Mouse (Mus musculus): Measurements from ENCODE around the gene Prr13. TPM values are rescaled to one million over a fixed set of nuclear protein-coding genes. Genes with fewer than 3 reads are reported as not detected.
A peak's percentile ranks its signal among the peaks of the same experiment; 100 is the strongest.

Gene Prr13
- polyA plus RNA-seq, 1 experiment from 2014 or later = 95.9 TPM

GRCm38 (mm10) chr15:102487664-102488063 lies 28.8 kb downstream of the Prr13 start:
- Histone ChIP-seq H3K9ac (ENCODE audit: low read depth, low read length) (no peak overlapping the region), H3K36me3 (ENCODE audit: control insufficient read depth, insufficient read depth, low read length) (peaks cover 92% of the 10 kb centered on the region), H3K9me3 (ENCODE audit: control insufficient read depth, low read length) (no peaks in the 10 kb centered on the region), H3K4me2 (ENCODE audit: low read depth, low read length) (no peak overlapping the region), H3K4me3 (ENCODE audit: low read depth, low read length) (no peak overlapping the region), H3K4me1 (ENCODE audit: control insufficient read depth, insufficient read depth, low read length) (no peaks in the 10 kb centered on the region), H3K27ac (replicated peaks; ENCODE audit: low read depth, low read length) (no peak overlapping the region), H3K27me3 (replicated peaks; ENCODE audit: control insufficient read depth, insufficient read depth, low read length) (no peaks in the 10 kb centered on the region)
- DNase-seq (ENCODE audit: low spot score) (peak; percentile 30), ATAC-seq (ENCODE audit: low read depth) (0 out of 2 replicates have a peak, but pooled peaks have one; percentile 70)
- WGBS = 61% methylated on average over 1 of the region's 1 CpGs

GRCm38 (mm10) chr15:102498322-102498721 lies 39.5 kb downstream of the Prr13 start:
- Histone ChIP-seq H3K4me3 (ENCODE audit: low read depth, low read length) (no peak overlapping the region), H3K9me3 (ENCODE audit: control insufficient read depth, low read length) (no peaks in the 10 kb centered on the region), H3K27me3 (replicated peaks; ENCODE audit: control insufficient read depth, insufficient read depth, low read length) (no peaks in the 10 kb centered on the region), H3K9ac (ENCODE audit: low read depth, low read length) (no peak overlapping the region), H3K4me1 (ENCODE audit: control insufficient read depth, insufficient read depth, low read length) (no peaks in the 10 kb centered on the region), H3K4me2 (ENCODE audit: low read depth, low read length) (no peak overlapping the region), H3K27ac (replicated peaks; ENCODE audit: low read depth, low read length) (no peak overlapping the region), H3K36me3 (ENCODE audit: control insufficient read depth, insufficient read depth, low read length) (peaks cover 98% of the 10 kb centered on the region)
- WGBS = 91% methylated on average over 3 of the region's 3 CpGs
- ATAC-seq (ENCODE audit: low read depth) = no peak
- no peak for DNase-seq (ENCODE audit: low spot score)

GRCm38 (mm10) chr15:102499370-102499769 lies 40.5 kb downstream of the Prr13 start:
- no peaks in the 10 kb centered on the region for H3K9me3 ChIP-seq (ENCODE audit: control insufficient read depth, low read length)
- no peak overlapping the region for H3K27ac ChIP-seq (replicated peaks; ENCODE audit: low read depth, low read length)
- H3K36me3 ChIP-seq (ENCODE audit: control insufficient read depth, insufficient read depth, low read length) = peaks cover 98% of the 10 kb centered on the region
- no peak overlapping the region for H3K4me2 ChIP-seq (ENCODE audit: low read depth, low read length)
- H3K27me3 ChIP-seq (replicated peaks; ENCODE audit: control insufficient read depth, insufficient read depth, low read length) = no peaks in the 10 kb centered on the region
- ATAC-seq (ENCODE audit: low read depth) = no peak
- DNase-seq (ENCODE audit: low spot score) = no peak
- WGBS = 74% methylated on average over 3 of the region's 3 CpGs
- H3K4me3 ChIP-seq (ENCODE audit: low read depth, low read length) = no peak overlapping the region
- H3K4me1 ChIP-seq (ENCODE audit: control insufficient read depth, insufficient read depth, low read length) = no peaks in the 10 kb centered on the region
- H3K9ac ChIP-seq (ENCODE audit: low read depth, low read length) = no peak overlapping the region

- Histone ChIP-seq H3K36me3 (ENCODE audit: control insufficient read depth, insufficient read depth, low read length) (peaks cover 98% of the 10 kb centered on the region), H3K9me3 (ENCODE audit: control insufficient read depth, low read length) (no peaks in the 10 kb centered on the region), H3K4me1 (ENCODE audit: control insufficient read depth, insufficient read depth, low read length) (no peaks in the 10 kb centered on the region), H3K27ac (replicated peaks; ENCODE audit: low read depth, low read length) (no peak overlapping the region), H3K4me2 (ENCODE audit: low read depth, low read length) (no peak overlapping the region), H3K4me3 (ENCODE audit: low read depth, low read length) (no peak overlapping the region), H3K9ac (ENCODE audit: low read depth, low read length) (no peak overlapping the region), H3K27me3 (replicated peaks; ENCODE audit: control insufficient read depth, insufficient read depth, low read length) (no peaks in the 10 kb centered on the region)
- ATAC-seq (ENCODE audit: low read depth) (no peak), DNase-seq (ENCODE audit: low spot score) (no peak)
- WGBS = 84% methylated on average over 6 of the region's 6 CpGs
Measured at GRCm38 (mm10) chr15:102499851-102500250, 41.0 kb downstream of the Prr13 start.

- H3K4me2 ChIP-seq (ENCODE audit: low read depth, low read length) = no peak overlapping the region
- no peak overlapping the region for H3K4me3 ChIP-seq (ENCODE audit: low read depth, low read length)
- no peaks in the 10 kb centered on the region for H3K9me3 ChIP-seq (ENCODE audit: control insufficient read depth, low read length)
- H3K4me1 ChIP-seq (ENCODE audit: control insufficient read depth, insufficient read depth, low read length) = no peaks in the 10 kb centered on the region
- H3K27me3 ChIP-seq (replicated peaks; ENCODE audit: control insufficient read depth, insufficient read depth, low read length) = no peaks in the 10 kb centered on the region
- 91% methylated on average over 5 of the region's 5 CpGs for WGBS
- H3K9ac ChIP-seq (ENCODE audit: low read depth, low read length) = no peak overlapping the region
- ATAC-seq (ENCODE audit: low read depth) (no peak), DNase-seq (ENCODE audit: low spot score) (no peak)
- H3K36me3 ChIP-seq (ENCODE audit: control insufficient read depth, insufficient read depth, low read length) = peaks cover 96% of the 10 kb centered on the region
- H3K27ac ChIP-seq (replicated peaks; ENCODE audit: low read depth, low read length) = no peak overlapping the region
Measured at GRCm38 (mm10) chr15:102500479-102500878, 41.7 kb downstream of the Prr13 start.

- Histone ChIP-seq H3K27ac (replicated peaks; ENCODE audit: low read depth, low read length) (no peak overlapping the region), H3K9me3 (ENCODE audit: control insufficient read depth, low read length) (no peaks in the 10 kb centered on the region), H3K36me3 (ENCODE audit: control insufficient read depth, insufficient read depth, low read length) (peaks cover 91% of the 10 kb centered on the region), H3K4me1 (ENCODE audit: control insufficient read depth, insufficient read depth, low read length) (no peaks in the 10 kb centered on the region), H3K9ac (ENCODE audit: low read depth, low read length) (no peak overlapping the region), H3K4me2 (ENCODE audit: low read depth, low read length) (no peak overlapping the region), H3K4me3 (ENCODE audit: low read depth, low read length) (no peak overlapping the region), H3K27me3 (replicated peaks; ENCODE audit: control insufficient read depth, insufficient read depth, low read length) (no peaks in the 10 kb centered on the region)
- DNase-seq (ENCODE audit: low spot score) (no peak), ATAC-seq (ENCODE audit: low read depth) (no peak)
- 83% methylated on average over 19 of the region's 19 CpGs for WGBS
Measured at GRCm38 (mm10) chr15:102501084-102501814, 42.4 kb downstream of the Prr13 start.

GRCm38 (mm10) chr15:102502254-102502840 lies 43.5 kb downstream of the Prr13 start:
- Histone ChIP-seq H3K9me3 (ENCODE audit: control insufficient read depth, low read length) (no peaks in the 10 kb centered on the region), H3K27ac (replicated peaks; ENCODE audit: low read depth, low read length) (no peak overlapping the region), H3K4me3 (ENCODE audit: low read depth, low read length) (no peak overlapping the region), H3K36me3 (ENCODE audit: control insufficient read depth, insufficient read depth, low read length) (peaks cover 88% of the 10 kb centered on the region), H3K9ac (ENCODE audit: low read depth, low read length) (no peak overlapping the region), H3K4me2 (ENCODE audit: low read depth, low read length) (no peak overlapping the region), H3K4me1 (ENCODE audit: control insufficient read depth, insufficient read depth, low read length) (no peaks in the 10 kb centered on the region), H3K27me3 (replicated peaks; ENCODE audit: control insufficient read depth, insufficient read depth, low read length) (no peaks in the 10 kb centered on the region)
- ATAC-seq (ENCODE audit: low read depth) (no peak), DNase-seq (ENCODE audit: low spot score) (no peak)
- WGBS = 72% methylated on average over 9 of the region's 9 CpGs

- peaks cover 80% of the 10 kb centered on the region for H3K36me3 ChIP-seq (ENCODE audit: control insufficient read depth, insufficient read depth, low read length)
Measured at GRCm38 (mm10) chr15:102503447-102503846, 44.6 kb downstream of the Prr13 start, which contains the start of gene Gm10337. Gm10337 (plus strand) TSS chr15:102503722.

More at GRCm38 (mm10) chr15:102503447-102503846, 44.6 kb downstream of the Prr13 start, which contains the start of gene Gm10337:
- no peak within 1 kb of the TSS for H3K27ac ChIP-seq (replicated peaks; ENCODE audit: low read depth, low read length)
- no peak for DNase-seq (ENCODE audit: low spot score)
- H3K4me2 ChIP-seq (ENCODE audit: low read depth, low read length) = no peak within 1 kb of the TSS
- H3K4me1 ChIP-seq (ENCODE audit: control insufficient read depth, insufficient read depth, low read length) = no peaks in the 10 kb centered on the region
- no peaks in the 10 kb centered on the region for H3K9me3 ChIP-seq (ENCODE audit: control insufficient read depth, low read length)
- ATAC-seq (ENCODE audit: low read depth) = no peak
- H3K9ac ChIP-seq (ENCODE audit: low read depth, low read length) = no peak within 1 kb of the TSS
- H3K4me3 ChIP-seq (ENCODE audit: low read depth, low read length) = no peak within 1 kb of the TSS
- H3K27me3 ChIP-seq (replicated peaks; ENCODE audit: control insufficient read depth, insufficient read depth, low read length) = no peaks in the 10 kb centered on the region
- 87% methylated on average over 1 of the region's 1 CpGs for WGBS
